Mouse (Mus musculus) brain, embryonic 14.5 days (tissue): ENCODE data around the gene Rnf41.

Experiments
- CTCF ChIP-seq: fragments of 200-500 bp; IDR thresholded peaks from 2 replicates; pipeline ENCODE4 v1.5.1; 2012; ENCODE audit warnings: inconsistent platforms, mild to moderate bottlenecking, moderate library complexity, borderline replicate concordance; ENCODE audit not compliant: insufficient read depth, insufficient read length; ENCODE audit errors: extremely low read depth
- POLR2A ChIP-seq: fragments of 200-500 bp; IDR thresholded peaks from 2 replicates; pipeline ENCODE4 v1.6.1; 2012; ENCODE audit warnings: mild to moderate bottlenecking, inconsistent platforms, borderline replicate concordance; ENCODE audit not compliant: poor library complexity, insufficient read depth, insufficient read length, severe bottlenecking; ENCODE audit errors: extremely low read depth

GRCm38 (mm10) chr10:128455280-128455679 lies 43.8 kb downstream of the Rnf41 start:
- peak; percentile 56; the same call in 1 of the 2 replicates for TF ChIP-seq CTCF
- TF ChIP-seq POLR2A = no peak
